Mouse (Mus musculus) embryonic facial prominence, embryonic 13.5 days (tissue): ENCODE measurements around the gene Mthfsl. TPM values are rescaled to one million over a fixed set of nuclear protein-coding genes. Genes with fewer than 3 reads are reported as not detected.
A peak's percentile ranks its signal among the peaks of the same experiment; 100 is the strongest.
"Not testable (repeated sequence)": the region's sequence is repeated elsewhere in the genome, so short reads cannot be mapped to it uniquely, and the experiment has no call there.

ENCODE experiments used
- ATAC-seq: fragments of 200-750 bp; cut with Nextera tagmentation; 2 replicates; pipeline ENCODE4 v1.8.0; 2017; ENCODE audit warnings: low read depth; ENCODE audit not compliant: insufficient number of reproducible peaks, insufficient read depth, low FRiP score, low TSS enrichment
- H3K27ac ChIP-seq: fragments of 300-500 bp; sonication (generic); 2 replicates; pipeline ENCODE4 v1.5.1; 2015; ENCODE audit warnings: moderate library complexity, mild to moderate bottlenecking, inconsistent platforms
- H3K27me3 ChIP-seq: fragments of 300-500 bp; sonication (generic); 2 replicates; pipeline ENCODE4 v1.6.1; 2015; ENCODE audit warnings: mild to moderate bottlenecking, inconsistent platforms
- H3K36me3 ChIP-seq: fragments of 300-500 bp; sonication (generic); 2 replicates; pipeline ENCODE4 v1.6.1; 2015; ENCODE audit warnings: mild to moderate bottlenecking, inconsistent platforms
- H3K4me1 ChIP-seq: fragments of 300-500 bp; sonication (generic); 2 replicates; pipeline ENCODE4 v1.6.1; 2015; ENCODE audit warnings: inconsistent platforms
- H3K4me2 ChIP-seq: fragments of 300-500 bp; sonication (generic); 2 replicates; pipeline ENCODE4 v1.6.1; 2015; ENCODE audit warnings: moderate library complexity, mild to moderate bottlenecking, inconsistent platforms
- H3K4me3 ChIP-seq: fragments of 300-500 bp; sonication (generic); 2 replicates; pipeline ENCODE4 v1.5.1; 2015; ENCODE audit warnings: mild to moderate bottlenecking, inconsistent platforms
- H3K9ac ChIP-seq: fragments of 300-500 bp; sonication (generic); 2 replicates; pipeline ENCODE4 v1.6.1; 2015; ENCODE audit warnings: mild to moderate bottlenecking, inconsistent platforms
- H3K9me3 ChIP-seq: fragments of 300-500 bp; sonication (generic); 2 replicates; pipeline ENCODE4 v1.6.1; 2016; ENCODE audit warnings: inconsistent platforms
- WGBS: fragments of 180-500 bp; shearing (Covaris S2); methylation state at CpG from one replicate; pipeline ENCODE4 v1.1.7; 2015; ENCODE audit warnings: mixed read lengths; 5-methylcytosine and 5-hydroxymethylcytosine counted together
- polyA plus RNA-seq: library from polyadenylated mRNA; unstranded; fragments of >200 nt; fragmentation: Nextera tagmentation; extraction: Ambion mirVana; gene quantifications from 2 replicates; pipeline ENCODE4 v1.2.1, GENCODE M21; 2015

The Mthfsl gene
- polyA plus RNA-seq: 43.7 and 51.8 TPM in 2 replicates

DNA sequence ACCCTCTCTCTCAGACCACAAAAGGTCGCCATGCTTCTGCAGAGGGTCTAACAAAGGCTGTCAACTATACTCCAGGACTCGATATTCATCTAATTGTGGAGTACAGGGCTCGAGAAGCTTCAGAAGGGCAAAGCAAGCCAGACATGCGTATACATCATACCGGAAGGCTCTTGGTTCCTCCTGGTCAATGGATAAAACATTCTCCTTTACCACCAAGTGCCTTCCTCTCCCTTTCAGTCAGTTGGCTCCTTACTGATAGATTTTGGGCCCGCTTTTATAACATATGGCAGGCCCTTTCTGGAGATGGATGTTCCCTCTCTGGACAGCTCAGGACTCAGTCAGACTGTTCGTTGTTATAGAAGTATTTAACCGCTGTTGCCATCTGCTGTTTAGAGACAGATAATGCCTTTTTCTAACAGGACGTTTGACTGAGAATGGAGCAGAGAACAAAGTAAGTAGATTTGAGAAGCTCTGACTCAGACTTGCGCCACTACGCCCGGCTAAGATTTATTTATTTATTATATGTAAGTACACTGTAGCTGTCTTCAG lies at the start of gene Mthfsl:
Mthfsl (minus strand) TSS at position 308 of the 549 bp plus-strand sequence.
- not testable (repeated sequence) for H3K27me3 ChIP-seq

DNA sequence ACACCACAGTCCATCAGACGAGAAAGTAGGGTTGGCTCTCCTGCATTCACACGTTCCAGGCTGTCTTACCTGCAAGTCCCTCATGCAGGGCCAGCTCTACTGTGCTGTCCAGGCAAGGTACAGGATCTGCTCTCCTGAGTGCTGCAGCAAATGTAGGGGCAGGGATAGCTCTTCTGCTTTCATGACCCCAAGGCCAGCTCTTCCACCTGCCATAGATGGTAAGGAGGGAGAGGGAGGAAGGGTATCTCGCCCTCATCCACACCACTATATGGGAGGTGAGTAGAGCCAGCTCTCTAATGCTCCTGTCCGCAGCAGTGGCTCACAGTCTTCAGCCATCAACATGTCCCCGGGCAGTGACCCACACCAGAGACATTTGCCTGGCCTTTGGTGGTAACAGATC lies 49.4 kb upstream of the Mthfsl start:
- not testable (repeated sequence) for H3K4me1 ChIP-seq, H3K4me2 ChIP-seq, H3K36me3 ChIP-seq, H3K4me3 ChIP-seq, ATAC-seq, H3K9me3 ChIP-seq, H3K9ac ChIP-seq, H3K27me3 ChIP-seq, H3K27ac ChIP-seq
- WGBS: 89% methylated on average over 4 of the region's 5 CpGs

More for the DNA sequence above, at the start of gene Mthfsl:
- not testable (repeated sequence) for H3K4me1 ChIP-seq, H3K9me3 ChIP-seq, H3K36me3 ChIP-seq, ATAC-seq
- WGBS: 24% methylated on average over 11 of the region's 12 CpGs
- peak within 1 kb of the TSS; percentile 78 for H3K27ac ChIP-seq
- peak within 1 kb of the TSS; percentile 52 for H3K4me2 ChIP-seq
- peak within 1 kb of the TSS; percentile 42 for H3K4me3 ChIP-seq
- peak within 1 kb of the TSS; percentile 63 for H3K9ac ChIP-seq

DNA sequence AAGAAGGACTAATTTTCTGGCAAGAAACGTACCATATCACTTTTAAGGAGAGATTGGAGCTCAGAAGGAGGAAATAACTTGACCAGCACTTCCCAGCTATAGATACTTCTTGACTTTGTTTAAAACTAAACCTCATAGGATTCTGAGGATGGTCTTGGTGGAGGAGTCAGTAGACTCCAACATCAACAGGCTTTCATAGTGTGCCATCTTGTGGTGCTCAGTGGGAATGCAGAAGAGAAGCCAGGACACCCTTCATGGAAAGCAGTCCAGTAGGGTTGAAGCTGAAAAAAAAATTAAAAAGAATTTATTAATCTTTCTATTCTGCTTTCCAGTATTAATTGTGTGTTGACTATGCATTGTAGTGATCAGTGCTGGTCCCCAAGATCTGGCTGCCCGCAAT lies 26.6 kb upstream of the Mthfsl start:
- 20% methylated on average over 1 of the region's 2 CpGs for WGBS
- ATAC-seq, H3K4me3 ChIP-seq: not testable (repeated sequence)

DNA sequence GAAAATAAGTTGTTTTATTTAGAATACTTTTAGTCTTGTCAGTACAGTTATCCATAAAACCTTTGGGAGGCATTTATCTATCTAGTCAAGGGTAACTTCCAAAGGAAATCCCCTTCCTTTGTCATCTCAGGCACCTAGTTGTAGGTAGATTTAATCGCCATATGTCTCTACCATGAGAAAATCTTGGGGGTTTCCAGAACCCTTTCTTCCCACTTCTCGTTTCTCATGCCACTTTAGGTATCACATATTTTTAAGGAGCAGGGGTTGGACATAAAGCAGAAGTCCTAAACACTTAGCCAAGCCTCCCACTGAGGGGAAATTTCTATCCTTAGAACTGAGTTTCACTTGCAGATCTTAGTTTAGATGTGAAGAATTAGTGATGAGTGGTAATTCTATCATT lies 25.9 kb upstream of the Mthfsl start:
- not testable (repeated sequence) for H3K27ac ChIP-seq, H3K4me3 ChIP-seq, H3K36me3 ChIP-seq, ATAC-seq, H3K27me3 ChIP-seq, H3K9me3 ChIP-seq, H3K4me1 ChIP-seq, H3K9ac ChIP-seq, H3K4me2 ChIP-seq
- WGBS: 79% methylated on average over 1 of the region's 2 CpGs

More for the DNA sequence above, 26.6 kb upstream of the Mthfsl start:
- H3K36me3 ChIP-seq, H3K9ac ChIP-seq, H3K4me1 ChIP-seq, H3K4me2 ChIP-seq, H3K9me3 ChIP-seq, H3K27ac ChIP-seq, H3K27me3 ChIP-seq: not testable (repeated sequence)

DNA sequence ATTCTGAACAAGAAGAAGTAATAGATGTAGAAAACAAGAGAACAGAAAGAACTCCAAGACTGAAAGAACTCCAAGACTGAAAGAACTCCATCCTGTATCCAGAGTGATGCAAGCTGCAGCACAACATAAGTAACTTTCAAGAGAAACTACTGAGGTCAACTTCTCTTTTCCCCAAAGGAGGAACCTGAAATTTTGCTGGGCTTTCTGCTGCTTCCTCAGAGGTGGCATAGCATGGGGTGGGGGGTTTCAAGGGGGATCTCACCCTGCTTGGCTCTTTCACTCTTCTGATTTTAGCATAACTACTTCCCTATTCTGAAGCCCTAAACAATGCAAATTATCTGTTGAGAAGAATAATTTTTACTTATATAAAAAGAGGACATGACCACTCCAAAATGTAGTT lies 15.2 kb upstream of the Mthfsl start:
- not testable (repeated sequence) for H3K27ac ChIP-seq, H3K36me3 ChIP-seq, H3K27me3 ChIP-seq, H3K4me1 ChIP-seq, ATAC-seq, H3K9me3 ChIP-seq, H3K4me3 ChIP-seq, H3K4me2 ChIP-seq, H3K9ac ChIP-seq

DNA sequence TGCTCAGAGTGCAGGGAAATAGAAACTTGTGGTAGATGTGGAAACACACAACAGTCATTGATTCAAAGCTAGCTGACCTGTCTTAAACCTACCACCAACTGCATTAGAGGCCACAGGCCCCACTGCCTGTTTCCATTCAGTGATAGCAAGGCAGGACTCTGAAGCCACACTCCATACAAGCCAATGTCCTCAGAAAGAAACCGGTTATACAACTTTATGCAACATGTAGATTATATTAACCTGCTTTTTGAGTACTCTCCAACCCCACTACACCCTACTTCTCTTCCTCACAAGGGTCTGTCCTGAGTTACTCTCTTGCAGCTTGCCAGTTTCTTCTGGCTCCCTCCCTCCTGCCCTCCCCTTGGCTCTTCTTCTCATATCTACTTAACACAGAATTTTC lies 13.1 kb upstream of the Mthfsl start:
- 77% methylated on average over 1 of the region's 1 CpGs for WGBS
- H3K4me2 ChIP-seq, H3K4me3 ChIP-seq, H3K27me3 ChIP-seq, H3K9ac ChIP-seq, H3K4me1 ChIP-seq, H3K27ac ChIP-seq, H3K36me3 ChIP-seq, H3K9me3 ChIP-seq, ATAC-seq: not testable (repeated sequence)

DNA sequence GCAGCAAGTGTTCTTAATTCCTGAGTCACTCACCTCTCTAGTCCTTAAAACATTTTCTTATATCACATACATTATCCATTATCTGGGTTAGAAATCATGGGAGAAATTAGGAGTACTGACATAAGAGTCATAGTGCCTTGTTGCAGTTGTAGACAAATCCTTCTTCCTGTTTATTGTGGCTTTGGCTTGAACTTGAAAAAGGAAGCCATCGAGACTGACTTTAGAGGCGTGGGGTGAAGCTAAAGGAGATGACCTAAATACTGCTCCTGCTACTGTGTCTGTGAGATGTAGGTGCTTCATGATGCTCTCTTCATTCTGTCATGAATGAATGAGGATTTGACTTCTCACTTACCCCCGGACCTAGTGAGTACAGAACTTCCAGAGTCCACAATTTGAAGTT lies 12.2 kb upstream of the Mthfsl start:
- H3K4me1 ChIP-seq, H3K4me2 ChIP-seq, H3K27ac ChIP-seq, H3K4me3 ChIP-seq, H3K27me3 ChIP-seq, ATAC-seq, H3K9me3 ChIP-seq, H3K36me3 ChIP-seq, H3K9ac ChIP-seq: not testable (repeated sequence)
- 85% methylated on average over 2 of the region's 3 CpGs for whole genome bisulfite sequencing

DNA sequence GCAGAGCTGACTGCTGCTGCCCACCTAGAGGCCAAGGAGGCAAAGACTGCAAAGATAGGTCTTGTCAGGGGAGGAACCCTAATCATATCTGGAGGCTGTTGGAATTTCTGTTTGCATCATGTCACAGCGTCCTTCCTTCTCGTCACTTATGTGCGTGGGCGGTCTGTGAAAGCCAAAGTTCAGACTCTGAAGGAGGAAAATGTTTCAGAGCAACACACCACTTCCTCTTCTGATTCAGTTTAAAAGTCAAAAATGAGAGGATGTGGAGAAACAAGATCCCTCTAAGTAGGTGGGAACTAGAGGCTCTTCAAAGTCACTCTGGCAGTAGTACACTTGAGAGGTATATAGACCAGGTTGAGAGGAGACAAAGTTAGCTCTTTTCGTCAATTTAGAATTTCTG lies 11.6 kb upstream of the Mthfsl start, which contains the start of gene Bcl2a1d:
Bcl2a1d (minus strand) TSS at position 187 of the 400 bp plus-strand sequence.
- H3K27me3 ChIP-seq, H3K9me3 ChIP-seq: not testable (repeated sequence)

DNA sequence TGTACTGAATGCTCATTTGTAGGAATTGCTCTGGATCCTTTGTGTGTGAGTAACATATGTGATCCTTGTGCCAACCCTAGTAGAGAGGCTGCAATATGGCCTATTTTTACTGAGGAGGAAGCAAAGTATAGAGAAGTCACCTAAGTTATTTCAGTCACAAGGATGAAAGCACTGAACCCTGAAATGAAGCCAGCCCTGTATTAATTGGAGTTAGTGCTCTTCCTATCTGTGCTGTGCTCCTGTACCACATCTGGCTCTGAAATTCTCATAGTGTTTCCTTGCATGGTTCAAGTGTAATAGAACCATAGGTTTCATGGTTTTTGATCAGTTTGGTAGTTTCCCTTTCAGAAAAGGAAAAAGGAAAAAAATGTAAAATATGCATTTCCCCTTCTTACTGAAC lies 8.2 kb upstream of the Mthfsl start:
- H3K4me2 ChIP-seq, H3K27ac ChIP-seq, H3K27me3 ChIP-seq, H3K4me3 ChIP-seq, ATAC-seq, H3K9me3 ChIP-seq, H3K36me3 ChIP-seq, H3K9ac ChIP-seq, H3K4me1 ChIP-seq: not testable (repeated sequence)

More for the DNA sequence above, 11.6 kb upstream of the Mthfsl start, which contains the start of gene Bcl2a1d:
- ATAC-seq, H3K4me3 ChIP-seq, H3K36me3 ChIP-seq, H3K9ac ChIP-seq, H3K4me1 ChIP-seq, H3K4me2 ChIP-seq, H3K27ac ChIP-seq: not testable (repeated sequence)
- WGBS: 90% methylated on average over 5 of the region's 5 CpGs

DNA sequence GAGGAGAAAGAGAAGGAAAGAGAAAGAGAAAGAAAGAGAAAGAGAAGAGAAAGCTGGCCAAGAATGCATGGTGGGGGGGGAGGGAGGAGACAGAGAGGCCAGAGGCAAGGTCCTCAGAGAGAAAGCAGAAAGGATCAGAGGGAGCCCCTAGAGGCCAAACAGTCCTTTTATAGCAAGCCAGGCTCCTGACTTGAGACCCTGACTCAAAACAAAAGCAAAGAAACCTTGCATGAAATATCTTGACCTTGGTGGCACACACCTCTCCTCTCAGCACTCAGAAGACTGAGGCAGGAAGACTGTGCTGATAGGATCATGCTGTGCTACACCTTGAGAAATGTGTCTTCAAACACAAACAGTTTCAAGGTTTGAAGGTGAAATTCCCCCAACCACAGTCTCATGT lies 1.5 kb upstream of the Mthfsl start:
- not testable (repeated sequence) for H3K4me1 ChIP-seq, H3K36me3 ChIP-seq, H3K27ac ChIP-seq, H3K9me3 ChIP-seq, H3K4me2 ChIP-seq, H3K27me3 ChIP-seq, ATAC-seq, H3K9ac ChIP-seq, H3K4me3 ChIP-seq

DNA sequence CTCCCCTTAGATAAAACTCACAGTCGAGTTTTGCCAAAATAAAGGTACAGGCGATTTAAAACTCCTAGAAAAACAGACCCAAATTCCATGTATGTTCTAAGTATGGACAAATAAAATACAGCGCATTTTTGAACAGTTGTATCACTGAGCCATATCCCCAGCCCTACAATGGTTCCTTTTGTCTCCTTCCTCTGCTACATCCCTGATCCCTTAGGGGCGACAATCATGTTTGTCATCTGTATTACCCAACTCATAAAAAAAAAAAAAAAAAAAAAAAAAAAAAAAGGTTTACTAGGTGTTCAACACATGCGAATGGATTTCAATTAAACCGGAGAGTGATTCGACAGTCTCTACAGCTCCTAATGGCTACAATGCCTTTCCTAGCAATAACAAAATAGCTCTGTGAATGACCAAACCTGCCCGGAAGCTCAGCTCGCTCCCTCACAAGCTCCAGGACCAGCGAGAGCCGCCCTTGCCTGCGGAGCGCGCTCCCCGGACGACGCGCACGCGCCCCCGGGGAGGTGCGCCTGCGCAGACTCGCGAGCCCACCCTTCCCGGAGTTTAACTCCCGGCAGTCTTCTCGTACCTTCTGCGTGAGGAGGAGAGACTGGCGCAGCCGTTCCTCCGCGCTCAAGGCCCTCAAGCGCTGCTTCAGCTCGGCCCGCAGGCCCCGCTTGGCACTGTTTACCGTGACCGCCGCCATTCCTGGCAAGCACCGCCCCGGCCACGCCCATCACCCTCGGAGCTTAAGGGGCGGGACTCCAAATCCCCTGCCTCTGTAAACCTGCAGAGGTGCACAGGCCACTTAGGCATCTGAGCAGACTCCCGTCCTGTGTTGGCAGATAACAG lies 799 bp downstream of the Mthfsl start:
- H3K36me3 ChIP-seq, H3K27me3 ChIP-seq, H3K4me1 ChIP-seq, H3K9me3 ChIP-seq: not testable (repeated sequence)
- peak overlapping the region; percentile 42 for H3K4me3 ChIP-seq
- peak overlapping the region; percentile 52 for H3K4me2 ChIP-seq
- H3K27ac ChIP-seq: peak overlapping the region; percentile 78
- 12% methylated on average over 8 of the region's 46 CpGs for WGBS
- H3K9ac ChIP-seq: peak overlapping the region; percentile 63
- peak; percentile 92 for ATAC-seq

DNA sequence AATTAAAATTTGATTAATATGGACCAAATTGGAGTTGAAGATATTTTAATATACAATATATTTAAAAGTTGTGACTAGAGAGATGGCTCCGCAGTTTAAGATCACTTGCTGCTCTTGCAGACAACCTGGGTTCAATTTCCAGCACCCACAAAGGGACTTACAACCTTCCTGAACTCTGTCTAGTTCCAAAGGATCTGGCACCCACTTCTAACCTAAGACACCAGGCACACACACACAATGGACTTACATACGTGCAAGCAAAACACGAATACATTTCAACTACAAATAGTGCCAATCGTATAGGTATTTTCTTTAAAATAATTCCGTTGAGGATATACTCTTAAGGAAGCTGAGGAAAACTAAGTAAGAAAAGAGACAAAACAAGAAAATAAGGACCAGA lies 1.5 kb downstream of the Mthfsl start:
- Histone ChIP-seq H3K4me2 (peak overlapping the region; percentile 52), H3K4me3 (peak overlapping the region; percentile 42)
- not testable (repeated sequence) for H3K27me3 ChIP-seq, H3K4me1 ChIP-seq, H3K27ac ChIP-seq, H3K9me3 ChIP-seq, H3K36me3 ChIP-seq, ATAC-seq, H3K9ac ChIP-seq
- 67% methylated on average over 5 of the region's 5 CpGs for WGBS
